Mouse (Mus musculus) brain, embryonic 14.5 days (tissue): Measurements from ENCODE around the gene Mpzl2. TPM values are rescaled to one million over a fixed set of nuclear protein-coding genes. Genes with fewer than 3 reads are reported as not detected.

Experiments used
- DNase-seq: peaks from one replicate; pipeline ENCODE4 v3.0.0-alpha.2; 2011; ENCODE audit warnings: low read depth
- CTCF ChIP-seq: fragments of 200-500 bp; IDR thresholded peaks from 2 replicates; pipeline ENCODE4 v1.5.1; 2012; ENCODE audit warnings: inconsistent platforms, mild to moderate bottlenecking, moderate library complexity, borderline replicate concordance; ENCODE audit not compliant: insufficient read depth, insufficient read length; ENCODE audit errors: extremely low read depth
- POLR2A ChIP-seq: fragments of 200-500 bp; IDR thresholded peaks from 2 replicates; pipeline ENCODE4 v1.6.1; 2012; ENCODE audit warnings: mild to moderate bottlenecking, inconsistent platforms, borderline replicate concordance; ENCODE audit not compliant: poor library complexity, insufficient read depth, insufficient read length, severe bottlenecking; ENCODE audit errors: extremely low read depth
- polyA plus RNA-seq: library from polyadenylated mRNA; depleted of rRNA; stranded (reverse); fragments of >200 nt; gene quantifications from 2 replicates; pipeline ENCODE4 v1.2.3, GENCODE M21; 2012

Mpzl2 gene
- polyA plus RNA-seq, 1 experiment, result 1.6 TPM

DNA sequence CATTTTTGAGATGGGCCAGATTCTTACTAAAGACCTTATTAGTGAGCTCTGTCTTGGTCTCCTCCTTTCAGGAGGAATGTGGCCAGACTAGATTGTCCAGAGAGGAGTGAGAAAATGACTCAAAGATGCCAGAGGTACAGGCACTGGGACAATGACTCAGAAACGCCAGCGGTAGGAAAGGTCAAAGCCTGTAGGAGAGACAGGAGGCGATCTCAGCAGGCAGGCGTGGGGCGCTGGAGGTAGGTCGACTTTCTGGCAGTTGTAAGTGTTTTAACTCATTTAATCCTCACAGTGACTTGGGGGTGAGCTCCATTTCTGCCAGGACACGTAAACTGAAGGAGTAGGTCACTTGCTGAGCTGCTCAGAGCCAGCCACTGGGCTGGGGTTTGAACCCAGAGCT is 20.6 kb downstream of the Mpzl2 start:
- TF ChIP-seq POLR2A (no peak), CTCF (no peak)
- DNase-seq, result no peak

DNA sequence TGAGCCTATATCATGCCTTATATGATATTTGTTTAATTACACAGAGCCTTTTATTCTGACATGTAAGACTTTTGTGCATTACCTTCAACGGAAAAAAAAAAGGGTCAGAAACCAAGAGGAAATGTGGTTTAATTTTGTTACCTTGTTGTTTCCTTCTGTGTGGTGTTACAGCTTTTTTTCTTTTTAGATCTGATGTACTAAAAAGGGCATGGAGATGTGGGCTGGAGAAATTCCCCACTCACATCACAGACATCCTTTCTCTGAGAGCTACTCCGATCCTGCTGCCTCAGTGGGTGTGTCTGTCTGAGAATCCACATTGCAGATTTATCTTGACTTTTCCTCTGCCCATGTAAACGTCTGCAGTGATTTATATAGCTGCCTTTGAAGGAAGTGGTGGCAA is 23.1 kb downstream of the Mpzl2 start:
- no peak for TF ChIP-seq POLR2A
- no peak for TF ChIP-seq CTCF

DNA sequence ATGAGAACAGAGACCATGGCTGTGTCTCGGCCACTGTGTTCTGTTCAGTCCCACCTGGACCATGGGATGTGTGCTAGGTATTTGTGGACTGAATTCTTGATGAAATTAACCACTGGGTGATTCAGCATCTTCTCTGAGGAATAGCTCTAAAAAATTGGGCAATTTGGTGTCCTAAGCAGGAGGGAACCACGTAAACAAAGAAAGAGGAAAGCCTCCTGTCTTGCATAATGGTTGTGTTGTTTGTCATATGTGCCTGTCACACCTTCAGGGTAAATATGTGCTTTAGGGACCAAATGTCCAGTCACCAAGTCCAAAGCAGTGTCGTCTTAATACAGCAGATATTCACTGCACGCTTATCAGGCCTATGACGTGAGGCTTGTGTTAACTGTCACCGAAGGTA is 24.8 kb downstream of the Mpzl2 start:
- DNase-seq, result no peak
- TF ChIP-seq CTCF (no peak), POLR2A (no peak)

More for the DNA sequence above, 23.1 kb downstream of the Mpzl2 start:
- DNase-seq, result no peak

DNA sequence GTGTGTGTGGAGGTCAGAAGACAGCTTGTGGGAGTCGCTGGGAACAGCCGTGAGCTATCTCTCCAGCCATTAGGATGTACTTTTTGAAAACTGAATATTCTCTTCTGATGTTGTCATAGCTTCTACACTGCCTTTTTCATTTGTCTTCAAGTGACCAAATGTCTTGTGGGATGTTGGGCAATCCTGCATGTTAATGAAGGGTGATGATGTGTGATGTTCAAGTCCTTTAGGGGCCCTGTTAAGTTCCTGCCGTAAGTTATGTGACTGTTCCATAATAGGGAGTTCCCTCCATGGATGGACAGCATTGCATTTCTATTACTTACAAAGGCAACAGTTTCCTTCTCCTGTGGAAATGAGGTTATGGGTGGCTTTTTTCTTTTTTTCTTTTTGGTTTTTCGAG is 27.1 kb downstream of the Mpzl2 start:
- no peak for DNase-seq
- no peak for TF ChIP-seq CTCF

DNA sequence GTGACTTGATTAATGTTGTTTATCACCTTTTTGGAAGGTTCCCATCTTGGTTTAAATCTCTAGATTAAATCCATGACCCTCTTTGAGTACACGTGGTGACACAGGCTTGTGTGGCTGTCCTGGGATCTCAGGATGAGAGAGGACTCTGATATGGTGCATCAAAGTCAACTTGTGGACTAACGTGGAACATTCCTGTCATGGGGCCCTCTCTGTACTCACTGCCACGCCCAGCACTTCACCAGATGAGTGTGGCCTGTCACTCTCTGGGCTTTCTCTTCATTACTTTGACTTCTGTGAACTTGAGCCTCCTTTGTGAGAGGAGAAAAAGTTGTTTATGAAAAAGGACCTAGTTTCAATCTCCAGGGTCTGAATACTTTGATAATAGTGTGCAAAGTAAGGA is 32.2 kb downstream of the Mpzl2 start:
- no peak for DNase-seq
- TF ChIP-seq CTCF (no peak), POLR2A (no peak)

DNA sequence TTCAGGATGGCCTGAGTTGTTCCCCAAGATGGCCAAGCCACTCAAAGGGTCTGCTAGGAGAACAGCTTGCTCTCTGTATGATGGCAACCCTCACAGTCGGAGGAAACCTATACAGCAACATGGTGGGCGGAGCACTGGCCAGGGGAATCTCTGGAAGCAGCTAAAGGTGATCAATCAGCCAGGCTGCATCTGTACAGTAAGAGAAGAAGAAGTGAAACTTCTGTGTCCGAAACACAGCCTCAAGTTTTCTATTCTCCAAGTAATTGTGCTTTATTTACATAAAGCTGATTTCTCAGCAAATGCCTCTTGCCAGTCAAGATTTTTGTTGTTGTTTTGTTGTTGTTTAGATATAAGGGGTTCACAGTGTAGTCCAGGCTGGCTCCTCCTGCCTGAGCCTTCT is 38.3 kb downstream of the Mpzl2 start:
- TF ChIP-seq POLR2A, result no peak
- no peak for TF ChIP-seq CTCF
- no peak for DNase-seq

DNA sequence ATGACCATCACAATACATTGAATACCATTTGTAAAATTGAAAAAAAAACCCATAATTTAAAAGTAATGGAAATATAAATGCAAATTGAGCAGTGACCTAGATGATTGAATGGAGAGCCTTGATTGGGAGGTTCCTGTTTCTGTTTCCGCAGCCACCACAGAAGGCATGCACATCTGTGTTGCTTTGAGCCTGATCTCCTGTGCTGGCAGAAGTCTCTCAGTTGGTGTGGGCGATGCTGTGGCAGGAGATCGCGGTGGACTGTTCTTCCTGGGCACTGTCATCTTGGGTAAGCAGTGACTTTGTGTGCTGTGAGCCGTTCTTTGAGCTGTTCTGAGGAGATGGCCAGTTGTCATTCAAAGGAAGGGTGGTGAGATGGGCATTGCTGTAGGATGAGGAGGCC is 39.4 kb downstream of the Mpzl2 start, which contains the start of gene Jaml:
TSS of gene Jaml (plus strand) at position 173 of the 400 bp plus-strand sequence.
- no peak for DNase-seq
- TF ChIP-seq CTCF (no peak), POLR2A (no peak)

DNA sequence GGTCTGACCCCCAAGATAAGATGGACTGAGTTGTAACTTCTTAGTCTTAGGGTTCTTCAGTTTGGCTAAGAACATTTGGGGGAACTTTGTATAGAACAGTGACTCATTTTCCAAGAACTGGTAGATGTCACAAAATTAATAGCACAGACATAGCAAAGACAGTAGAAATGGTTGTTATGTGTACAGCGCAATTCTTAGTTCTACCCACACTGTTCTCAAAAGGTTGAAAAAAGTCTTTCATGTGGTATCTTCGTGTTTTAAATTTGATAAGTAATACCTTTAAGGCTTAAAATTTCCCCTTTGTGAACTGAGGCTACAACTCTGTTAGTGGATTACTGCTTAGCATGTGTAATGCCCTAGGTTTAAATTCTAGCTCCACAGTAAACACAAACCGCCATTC is 43.5 kb downstream of the Mpzl2 start:
- DNase-seq, result no peak
- no peak for TF ChIP-seq POLR2A

DNA sequence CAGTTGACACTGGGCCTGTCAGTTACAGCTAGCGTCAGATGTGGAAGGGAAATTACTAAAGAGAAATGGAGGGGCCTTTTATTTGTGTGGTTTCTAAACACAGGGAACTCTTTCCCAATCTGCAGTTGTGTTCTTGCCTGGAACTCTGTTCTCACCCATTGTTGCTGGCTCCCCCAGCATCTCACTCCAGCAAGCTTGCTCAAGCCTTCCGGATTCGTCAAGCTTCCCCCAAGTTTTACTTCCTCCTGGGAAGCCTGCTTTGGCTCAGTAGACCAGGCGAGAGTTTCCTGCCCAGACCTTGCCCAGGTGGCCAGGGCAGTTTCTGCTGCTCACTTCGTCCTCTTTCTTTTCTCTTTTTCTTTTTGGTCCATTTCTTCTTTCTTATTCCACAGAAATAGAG is 45.0 kb downstream of the Mpzl2 start:
- no peak for DNase-seq
- TF ChIP-seq POLR2A, result no peak
- TF ChIP-seq CTCF, result no peak

DNA sequence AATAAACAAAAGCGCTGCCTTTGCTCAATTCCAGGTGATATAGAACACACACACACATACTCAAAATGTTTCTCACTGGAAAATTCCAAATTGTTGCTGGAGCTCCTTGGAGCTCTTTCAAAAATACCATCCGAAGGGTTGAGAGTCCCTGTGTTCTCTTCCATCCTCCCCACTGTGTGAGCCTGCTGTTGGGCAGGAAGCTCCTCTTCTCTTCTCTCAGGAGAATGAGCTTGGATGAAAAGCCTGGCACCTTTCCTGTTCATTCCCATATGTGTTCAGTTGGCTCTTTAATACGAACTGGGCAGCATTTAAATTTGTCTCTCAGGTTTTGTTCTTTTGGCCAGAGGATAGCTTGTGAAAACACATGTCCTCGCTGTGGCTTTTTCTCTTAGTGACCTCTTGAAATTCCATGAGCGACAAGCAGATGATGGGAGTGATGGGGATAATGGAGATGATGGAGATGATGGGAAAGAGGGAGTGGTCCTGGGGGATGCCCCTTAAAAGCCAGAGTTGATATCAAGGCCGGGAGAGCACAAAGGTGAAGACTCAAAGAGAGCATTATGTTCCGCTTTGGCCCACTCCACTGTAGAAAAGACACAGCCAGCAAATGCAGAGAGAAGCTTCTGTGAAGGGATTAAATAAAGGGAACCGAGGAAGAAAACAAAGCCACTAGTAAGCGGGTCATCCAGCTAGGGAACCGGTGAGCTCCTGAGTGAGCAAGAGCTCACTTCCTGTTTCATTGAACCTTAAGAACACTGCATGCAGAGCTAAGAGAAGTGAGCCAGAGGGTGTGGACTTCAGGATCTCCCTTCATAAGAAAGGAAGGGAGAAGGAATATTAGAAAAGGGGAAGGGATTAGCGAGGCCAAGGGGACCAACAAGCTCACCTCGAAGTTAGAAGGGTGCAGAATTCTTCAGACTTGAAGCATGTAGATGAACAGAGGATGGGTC is 46.4 kb downstream of the Mpzl2 start:
- DNase-seq, result no peak
- TF ChIP-seq CTCF, result no peak
- TF ChIP-seq POLR2A, result no peak

DNA sequence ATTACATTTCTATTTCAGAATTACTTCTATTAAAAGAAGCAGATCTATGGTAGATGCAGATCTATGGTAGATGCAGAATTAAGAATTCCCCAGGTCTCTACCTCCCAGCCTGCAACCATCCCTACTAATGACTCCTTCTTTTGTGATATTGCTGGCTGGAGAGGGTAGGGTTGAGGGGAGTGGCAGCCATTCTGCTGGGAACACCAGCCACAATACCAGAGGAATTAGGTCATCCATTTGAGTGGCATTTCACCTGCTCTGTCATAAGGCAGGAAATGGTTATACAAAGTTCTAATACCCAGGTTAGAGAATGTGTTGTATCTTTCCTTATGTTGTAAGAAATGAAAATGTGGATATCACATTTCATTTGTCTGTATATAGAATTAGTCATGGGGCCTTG is 48.4 kb downstream of the Mpzl2 start:
- TF ChIP-seq CTCF (no peak), POLR2A (no peak)
- no peak for DNase-seq

DNA sequence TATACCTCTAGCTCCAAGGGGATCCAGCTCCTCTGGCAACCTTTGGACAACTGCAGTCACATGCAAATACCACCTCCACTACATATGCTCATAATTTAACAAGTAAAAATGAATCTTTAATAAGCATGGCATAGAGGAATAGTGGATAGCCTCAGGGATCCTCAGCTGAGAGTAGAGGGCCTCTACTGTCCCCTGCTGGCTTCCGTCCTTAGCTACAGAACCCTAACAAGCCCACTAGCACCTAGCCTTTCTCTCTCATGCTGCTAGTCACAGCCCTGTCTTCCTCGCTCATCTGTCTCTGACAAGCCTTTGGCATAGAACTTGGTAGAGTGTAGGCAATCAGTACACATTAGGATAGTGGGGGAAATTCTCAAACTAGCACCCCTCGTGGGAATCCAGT is 51.2 kb downstream of the Mpzl2 start:
- no peak for DNase-seq
- no peak for TF ChIP-seq POLR2A
- TF ChIP-seq CTCF, result peak; percentile 21; the same call in 1 of the 2 replicates

DNA sequence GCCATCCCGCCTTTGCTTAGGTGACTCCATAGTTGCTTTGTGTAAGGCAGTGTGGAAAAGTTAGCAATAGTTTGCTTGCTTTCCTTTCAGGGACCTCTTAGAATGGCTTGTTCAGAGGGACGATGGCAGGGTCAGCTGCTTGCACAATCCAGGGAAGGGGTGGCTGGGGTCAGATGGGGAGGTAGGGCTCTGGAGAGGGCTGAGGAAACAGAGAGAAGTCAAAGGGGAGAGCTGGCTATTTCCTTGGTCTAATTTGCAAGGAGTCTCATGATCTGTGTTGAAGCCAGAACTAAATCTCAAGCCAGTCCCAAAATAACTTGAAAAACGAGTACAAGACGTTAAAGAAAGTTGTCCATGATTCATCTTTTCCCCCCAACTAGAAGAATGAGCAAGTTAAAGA is 53.0 kb downstream of the Mpzl2 start:
- TF ChIP-seq POLR2A (no peak), CTCF (no peak)
- no peak for DNase-seq

DNA sequence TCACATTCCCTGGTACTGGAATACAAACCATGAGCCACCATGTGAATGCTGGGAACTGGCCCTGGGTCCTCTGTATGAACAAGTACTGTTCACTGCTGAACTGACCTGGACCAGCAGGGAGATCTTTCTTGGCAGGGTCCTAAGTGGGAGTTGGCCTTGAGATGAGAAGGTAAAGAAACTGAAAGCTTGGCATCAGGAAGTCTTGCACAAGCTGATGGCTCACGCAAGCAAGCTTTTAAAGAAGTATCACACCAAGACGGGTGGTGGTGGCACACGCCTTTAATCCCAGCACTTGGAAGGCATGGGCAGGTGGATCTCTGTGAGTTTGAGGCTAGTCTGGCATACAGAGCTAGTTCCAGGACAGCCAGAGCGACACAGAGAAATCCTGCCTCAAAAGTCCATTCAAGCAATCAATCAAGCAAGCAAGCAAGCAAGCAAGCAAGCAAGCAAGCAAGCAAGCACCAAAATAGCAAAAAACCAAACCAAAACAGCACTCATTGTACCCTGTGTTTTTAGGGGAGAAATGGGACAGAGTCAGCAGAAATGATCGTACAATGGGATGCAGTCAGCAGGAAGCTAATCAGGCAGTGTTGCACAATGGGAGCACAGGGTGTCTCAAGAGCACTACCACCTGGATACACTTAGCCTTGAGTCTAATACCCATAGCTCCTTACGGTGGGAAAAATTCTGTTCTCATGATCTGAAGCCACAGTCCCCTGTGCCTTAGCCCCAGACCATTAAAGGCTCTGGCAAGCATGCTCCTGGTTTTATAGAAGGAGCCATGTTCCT is 55.7 kb downstream of the Mpzl2 start:
- DNase-seq, result no peak
- TF ChIP-seq CTCF (no peak), POLR2A (no peak)

DNA sequence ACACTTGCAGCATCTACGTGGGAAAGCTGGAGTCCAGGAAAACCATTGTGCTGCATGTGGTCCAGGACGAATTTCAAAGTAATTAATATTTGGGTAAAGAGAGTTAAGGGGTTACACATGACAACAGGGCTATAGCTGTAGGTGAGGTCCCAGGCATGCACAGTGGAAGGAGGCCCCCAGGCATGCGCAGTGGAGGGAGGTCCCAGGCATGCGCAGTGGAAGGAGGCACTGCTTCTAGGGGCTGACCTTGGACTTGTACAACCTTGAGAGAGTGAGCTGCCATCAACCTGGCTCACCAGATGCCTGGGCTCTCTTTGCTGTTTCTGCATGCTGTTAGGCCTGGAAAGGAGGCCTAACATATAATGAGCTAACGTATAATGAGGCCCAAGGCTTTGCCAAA is 58.3 kb downstream of the Mpzl2 start:
- TF ChIP-seq POLR2A (no peak), CTCF (no peak)

More for the DNA sequence above, 58.3 kb downstream of the Mpzl2 start:
- no peak for DNase-seq
